Mouse (Mus musculus) stomach, postnatal 0 days (tissue): ENCODE measurements around the gene Zfp536. TPM values are rescaled to one million over a fixed set of nuclear protein-coding genes. Genes with fewer than 3 reads are reported as not detected.

Experiments used
- ATAC-seq: fragments of 200-750 bp; cut with Nextera tagmentation; 2 replicates; pipeline ENCODE4 v1.8.0; 2017; ENCODE audit not compliant: low FRiP score, low TSS enrichment
- DNase-seq: peaks from one replicate; pipeline ENCODE4 v3.0.0-alpha.2; 2016; ENCODE audit warnings: low spot score
- H3K27ac ChIP-seq: fragments of 300-500 bp; sonication (generic); replicated peaks from 2 replicates; pipeline ENCODE4 v1.5.1; 2014; ENCODE audit warnings: mild to moderate bottlenecking, control low read depth
- H3K27me3 ChIP-seq: fragments of 300-500 bp; sonication (generic); 2 replicates; pipeline ENCODE4 v1.6.1; 2014; ENCODE audit warnings: low read length; ENCODE audit not compliant: control insufficient read depth, insufficient read depth
- H3K36me3 ChIP-seq: fragments of 300-500 bp; sonication (generic); 2 replicates; pipeline ENCODE4 v1.6.1; 2014; ENCODE audit warnings: low read length, mixed read lengths; ENCODE audit not compliant: control insufficient read depth, insufficient read depth
- H3K4me1 ChIP-seq: fragments of 300-500 bp; sonication (generic); replicated peaks from 2 replicates; pipeline ENCODE4 v1.6.1; 2014; ENCODE audit warnings: antibody characterized with exemption; ENCODE audit not compliant: control insufficient read depth, insufficient read depth
- H3K4me2 ChIP-seq: fragments of 300-500 bp; sonication (generic); replicated peaks from 2 replicates; pipeline ENCODE4 v1.6.1; 2014; ENCODE audit warnings: low read depth, mild to moderate bottlenecking, control low read depth, moderate library complexity
- H3K4me3 ChIP-seq: fragments of 300-500 bp; sonication (generic); 2 replicates; pipeline ENCODE4 v1.5.1; 2014; ENCODE audit warnings: low read depth, low read length, control low read depth
- H3K9ac ChIP-seq: fragments of 300-500 bp; sonication (generic); 2 replicates; pipeline ENCODE4 v1.6.1; 2014; ENCODE audit warnings: mild to moderate bottlenecking, low read length, control low read depth, mixed read lengths
- H3K9me3 ChIP-seq: fragments of 300-500 bp; sonication (generic); 2 replicates; pipeline ENCODE4 v1.6.1; 2016; ENCODE audit warnings: low read length; ENCODE audit not compliant: control insufficient read depth
- CTCF ChIP-seq: IDR thresholded peaks from 2 replicates; pipeline ENCODE4 v1.5.1; 2016; ENCODE audit warnings: antibody characterized with exemption, low read depth, mild to moderate bottlenecking, moderate library complexity
- EP300 ChIP-seq: optimal IDR thresholded peaks from 2 replicates; pipeline ENCODE3; 2016; ENCODE audit warnings: antibody characterized with exemption
- WGBS: fragments of 180-500 bp; shearing (Covaris S2); extraction: QIAGEN DNeasy Blood & Tissue Kit; methylation state at CpG from one replicate; pipeline ENCODE4 v1.1.7; 2014; 5-methylcytosine and 5-hydroxymethylcytosine counted together
- polyA plus RNA-seq: library from polyadenylated mRNA; unstranded; fragments of >200 nt; fragmentation: Nextera tagmentation; extraction: Ambion mirVana; gene quantifications from 2 replicates; pipeline ENCODE4 v1.2.1, GENCODE M21; 2015

Zfp536 gene
- polyA plus RNA-seq, 1 experiment from 2014 or later, result 4.3 TPM

DNA sequence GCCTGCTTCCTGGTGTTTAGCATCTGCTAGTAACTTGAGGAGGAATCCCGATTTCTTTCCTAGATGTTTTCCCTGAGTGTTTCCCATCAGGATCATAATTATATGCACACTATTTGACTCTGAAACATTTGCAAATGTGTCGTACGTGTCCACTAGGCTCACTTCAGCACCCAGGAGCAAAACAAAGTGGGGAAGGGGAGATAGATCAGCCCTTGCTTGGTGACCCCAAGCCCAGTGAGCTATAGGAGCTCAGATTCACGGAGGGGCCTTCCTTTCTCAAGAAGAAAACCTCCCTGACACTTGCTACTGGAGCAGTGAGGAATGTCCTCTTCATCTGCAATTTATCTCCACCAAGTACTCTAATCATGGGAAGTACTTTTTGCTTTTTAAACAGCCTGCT, 40.7 kb downstream of the Zfp536 start:
- TF ChIP-seq EP300 (no peak), CTCF (no peak)
- H3K36me3 ChIP-seq, result no peaks in the 10 kb centered on the region
- H3K4me3 ChIP-seq, result no peak overlapping the region
- H3K9ac ChIP-seq, result no peak overlapping the region
- no peak overlapping the region for H3K4me2 ChIP-seq
- DNase-seq (no peak), ATAC-seq (no peak)
- no peaks in the 10 kb centered on the region for H3K27me3 ChIP-seq
- H3K27ac ChIP-seq, result no peak overlapping the region
- H3K4me1 ChIP-seq, result no peaks in the 10 kb centered on the region
- no peaks in the 10 kb centered on the region for H3K9me3 ChIP-seq
- WGBS, result 66% methylated on average over 4 of the region's 4 CpGs

GRCm38 (mm10) chr7:37727746-37728145, 45.7 kb downstream of the Zfp536 start:
- Histone ChIP-seq H3K27ac (no peak overlapping the region), H3K4me1 (no peaks in the 10 kb centered on the region), H3K4me3 (no peak overlapping the region), H3K27me3 (no peaks in the 10 kb centered on the region), H3K36me3 (no peaks in the 10 kb centered on the region), H3K4me2 (no peak overlapping the region), H3K9ac (no peak overlapping the region), H3K9me3 (no peaks in the 10 kb centered on the region)
- 67% methylated on average over 8 of the region's 8 CpGs for WGBS
- DNase-seq, result no peak
- TF ChIP-seq EP300 (no peak), CTCF (no peak)
- no peak for ATAC-seq

GRCm38 (mm10) chr7:37724002-37724790, 49.2 kb downstream of the Zfp536 start:
- Histone ChIP-seq H3K27me3 (no peaks in the 10 kb centered on the region), H3K9ac (no peak overlapping the region), H3K36me3 (no peaks in the 10 kb centered on the region), H3K4me2 (no peak overlapping the region), H3K9me3 (no peaks in the 10 kb centered on the region), H3K4me1 (no peaks in the 10 kb centered on the region), H3K27ac (no peak overlapping the region), H3K4me3 (no peak overlapping the region)
- WGBS, result 66% methylated on average over 9 of the region's 9 CpGs
- DNase-seq (no peak), ATAC-seq (no peak)
- TF ChIP-seq EP300, result no peak
- no peak for TF ChIP-seq CTCF

- DNase-seq, result no peak
- Histone ChIP-seq H3K4me1 (no peaks in the 10 kb centered on the region), H3K36me3 (no peaks in the 10 kb centered on the region), H3K4me2 (no peak overlapping the region), H3K9me3 (no peaks in the 10 kb centered on the region), H3K27me3 (no peaks in the 10 kb centered on the region), H3K4me3 (no peak overlapping the region), H3K9ac (no peak overlapping the region), H3K27ac (no peak overlapping the region)
- ATAC-seq, result no peak
- TF ChIP-seq EP300 (no peak), CTCF (no peak)
- WGBS, result 64% methylated on average over 7 of the region's 7 CpGs
These were observed 50.2 kb downstream of the Zfp536 start for GRCm38 (mm10) chr7:37723191-37723592.

- DNase-seq (no peak), ATAC-seq (no peak)
- H3K4me1 ChIP-seq, result no peaks in the 10 kb centered on the region
- no peaks in the 10 kb centered on the region for H3K36me3 ChIP-seq
- no peak overlapping the region for H3K27ac ChIP-seq
- WGBS, result 83% methylated on average over 4 of the region's 4 CpGs
- no peak overlapping the region for H3K9ac ChIP-seq
- TF ChIP-seq EP300 (no peak), CTCF (no peak)
- no peak overlapping the region for H3K4me3 ChIP-seq
- H3K4me2 ChIP-seq, result no peak overlapping the region
- no peaks in the 10 kb centered on the region for H3K27me3 ChIP-seq
- no peaks in the 10 kb centered on the region for H3K9me3 ChIP-seq
These were observed 51.8 kb downstream of the Zfp536 start for GRCm38 (mm10) chr7:37721676-37722075.

GRCm38 (mm10) chr7:37718671-37719402, 54.6 kb downstream of the Zfp536 start:
- TF ChIP-seq CTCF (no peak), EP300 (no peak)
- Histone ChIP-seq H3K9ac (no peak overlapping the region), H3K27me3 (no peaks in the 10 kb centered on the region), H3K9me3 (no peaks in the 10 kb centered on the region), H3K4me3 (no peak overlapping the region), H3K4me1 (no peaks in the 10 kb centered on the region), H3K4me2 (no peak overlapping the region), H3K36me3 (no peaks in the 10 kb centered on the region), H3K27ac (no peak overlapping the region)
- WGBS, result 59% methylated on average over 15 of the region's 15 CpGs
- ATAC-seq (no peak), DNase-seq (no peak)
